Mouse (Mus musculus) cerebral cortex, adult 2 months (tissue): Measurements from ENCODE around the gene C2.

Experiments
- WGBS: fragments of 180-500 bp; shearing (Covaris S2); methylation state at CpG from one replicate; pipeline ENCODE4 v1.1.7; 2018; 5-methylcytosine and 5-hydroxymethylcytosine counted together

C2 gene

GRCm38 (mm10) chr17:34898160-34898586, at the start of gene C2, which contains the start of gene Ehmt2:
TSS of gene C2 (minus strand) at chr17:34898265.
TSS of gene Ehmt2 (plus strand) at chr17:34898469.
- under 1% methylated on average over 44 of the region's 44 CpGs for whole genome bisulfite sequencing

GRCm38 (mm10) chr17:34947606-34948005, 49.5 kb upstream of the C2 start:
- whole genome bisulfite sequencing = 20% methylated on average over 8 of the region's 8 CpGs

GRCm38 (mm10) chr17:34946486-34947140, 48.5 kb upstream of the C2 start:
- WGBS = 93% methylated on average over 5 of the region's 5 CpGs

GRCm38 (mm10) chr17:34943128-34943815, 45.2 kb upstream of the C2 start:
- WGBS = 91% methylated on average over 4 of the region's 4 CpGs

- 27% methylated on average over 15 of the region's 15 CpGs for whole genome bisulfite sequencing
Measured at GRCm38 (mm10) chr17:34941344-34942041, 43.4 kb upstream of the C2 start.

GRCm38 (mm10) chr17:34937960-34938505, 40.0 kb upstream of the C2 start:
- WGBS = 88% methylated on average over 6 of the region's 6 CpGs

GRCm38 (mm10) chr17:34934830-34935229, 36.8 kb upstream of the C2 start:
- WGBS = 58% methylated on average over 8 of the region's 8 CpGs

- WGBS = 65% methylated on average over 24 of the region's 24 CpGs
Measured at GRCm38 (mm10) chr17:34934031-34934430, 36.0 kb upstream of the C2 start.

- 83% methylated on average over 8 of the region's 8 CpGs for WGBS
Measured at GRCm38 (mm10) chr17:34932287-34932686, 34.2 kb upstream of the C2 start.

GRCm38 (mm10) chr17:34931735-34932098, 33.7 kb upstream of the C2 start:
- 7% methylated on average over 14 of the region's 14 CpGs for WGBS

GRCm38 (mm10) chr17:34931061-34931734, 33.1 kb upstream of the C2 start, which contains the start of gene Neu1:
TSS of gene Neu1 (plus strand) at chr17:34931253.
- 1% methylated on average over 38 of the region's 38 CpGs for WGBS

- 78% methylated on average over 4 of the region's 4 CpGs for WGBS
Measured at GRCm38 (mm10) chr17:34928841-34929240, 30.8 kb upstream of the C2 start.

GRCm38 (mm10) chr17:34927306-34928019, 29.4 kb upstream of the C2 start:
- 79% methylated on average over 18 of the region's 18 CpGs for WGBS

- 67% methylated on average over 5 of the region's 5 CpGs for WGBS
Measured at GRCm38 (mm10) chr17:34924258-34924657, 26.2 kb upstream of the C2 start.

- 54% methylated on average over 6 of the region's 6 CpGs for WGBS
Measured at GRCm38 (mm10) chr17:34922939-34923338, 24.9 kb upstream of the C2 start.

GRCm38 (mm10) chr17:34917188-34917587, 19.1 kb upstream of the C2 start:
- 87% methylated on average over 9 of the region's 9 CpGs for WGBS

GRCm38 (mm10) chr17:34916316-34916715, 18.3 kb upstream of the C2 start:
- 87% methylated on average over 5 of the region's 5 CpGs for WGBS

GRCm38 (mm10) chr17:34915410-34915831, 17.4 kb upstream of the C2 start:
- 50% methylated on average over 11 of the region's 11 CpGs for WGBS

GRCm38 (mm10) chr17:34913930-34914665, 16.0 kb upstream of the C2 start, which contains the start of gene Slc44a4:
TSS of gene Slc44a4 (plus strand) at chr17:34914466.
- whole genome bisulfite sequencing = 50% methylated on average over 18 of the region's 18 CpGs

- 32% methylated on average over 5 of the region's 5 CpGs for whole genome bisulfite sequencing
Measured at GRCm38 (mm10) chr17:34911945-34912351, 13.9 kb upstream of the C2 start.
